Mouse (Mus musculus) olfactory bulb, adult 2 months (tissue): ENCODE data around the gene Clip4. TPM values are rescaled to one million over a fixed set of nuclear protein-coding genes. Genes with fewer than 3 reads are reported as not detected.
A peak's percentile ranks its signal among the peaks of the same experiment; 100 is the strongest.

Experiments
- H3K27ac ChIP-seq: fragments of 200-500 bp; 2 replicates; pipeline ENCODE4 v1.5.1; 2012; ENCODE audit warnings: low read depth, low read length; ENCODE audit not compliant: insufficient read depth
- H3K4me1 ChIP-seq: fragments of 200-500 bp; 2 replicates; pipeline ENCODE4 v1.6.1; 2012; ENCODE audit warnings: low read length; ENCODE audit not compliant: control insufficient read depth, insufficient read depth
- H3K4me3 ChIP-seq: fragments of 200-500 bp; 2 replicates; pipeline ENCODE4 v1.5.1; 2012; ENCODE audit warnings: mild to moderate bottlenecking, low read depth, low read length, moderate library complexity; ENCODE audit not compliant: insufficient read depth
- CTCF ChIP-seq: fragments of 200-500 bp; IDR thresholded peaks from 2 replicates; pipeline ENCODE4 v1.5.1; 2012; ENCODE audit warnings: low read depth, mild to moderate bottlenecking, low read length, moderate library complexity; ENCODE audit not compliant: insufficient read depth
- POLR2A ChIP-seq: fragments of 200-500 bp; IDR thresholded peaks from 2 replicates; pipeline ENCODE4 v1.6.1; 2012; ENCODE audit warnings: mild to moderate bottlenecking, low read depth, low read length, moderate library complexity; ENCODE audit not compliant: insufficient read depth
- WGBS: fragments of 180-500 bp; shearing (Covaris S2); methylation state at CpG from one replicate; pipeline ENCODE4 v1.1.7; 2018; 5-methylcytosine and 5-hydroxymethylcytosine counted together
- polyA plus RNA-seq: library from polyadenylated mRNA; stranded (reverse); fragments of >200 nt; gene quantifications from 2 replicates; pipeline ENCODE4 v1.2.4, GENCODE M21; 2012; ENCODE audit warnings: low replicate concordance; ENCODE audit not compliant: missing spikeins, insufficient read depth, insufficient read length

Gene Clip4
- polyA plus RNA-seq, 1 experiment, result 371 TPM

- TF ChIP-seq CTCF, result no peak
- no peak for TF ChIP-seq POLR2A
- Histone ChIP-seq H3K4me1 (peaks cover 46% of the 10 kb centered on the region), H3K4me3 (no peak within 1 kb of the TSS), H3K27ac (peak within 1 kb of the TSS; percentile 50; the same call in 1 of the 2 replicates)
- WGBS, result 27% methylated on average over 10 of the region's 10 CpGs
These were observed 15.4 kb upstream of the Clip4 start, which contains the start of gene Pcare for GRCm38 (mm10) chr17:71752831-71753230. TSS of gene Pcare (minus strand) at chr17:71752894.

- Histone ChIP-seq H3K4me3 (no peak overlapping the region), H3K27ac (no peak overlapping the region), H3K4me1 (no peaks in the 10 kb centered on the region)
- TF ChIP-seq POLR2A, result no peak
- TF ChIP-seq CTCF, result no peak
- 77% methylated on average over 7 of the region's 7 CpGs for WGBS
These were observed 7.7 kb upstream of the Clip4 start for GRCm38 (mm10) chr17:71760536-71760935.

- WGBS, result 36% methylated on average over 6 of the region's 6 CpGs
- no peak overlapping the region for H3K27ac ChIP-seq
- no peak overlapping the region for H3K4me3 ChIP-seq
- no peaks in the 10 kb centered on the region; the same call in 1 of the 2 replicates for H3K4me1 ChIP-seq
- TF ChIP-seq POLR2A, result no peak
- TF ChIP-seq CTCF, result no peak
These were observed 1.3 kb downstream of the Clip4 start for GRCm38 (mm10) chr17:71769564-71769963.

GRCm38 (mm10) chr17:71770696-71771095, 2.4 kb downstream of the Clip4 start:
- no peak overlapping the region for H3K4me3 ChIP-seq
- no peak overlapping the region for H3K27ac ChIP-seq
- WGBS, result 45% methylated on average over 3 of the region's 3 CpGs
- H3K4me1 ChIP-seq, result no peaks in the 10 kb centered on the region; the same call in 1 of the 2 replicates
- TF ChIP-seq CTCF (no peak), POLR2A (no peak)

GRCm38 (mm10) chr17:71774173-71774572, 5.9 kb downstream of the Clip4 start:
- TF ChIP-seq POLR2A, result no peak
- no peak for TF ChIP-seq CTCF
- no peak overlapping the region for H3K4me3 ChIP-seq
- WGBS, result 42% methylated on average over 4 of the region's 4 CpGs
- H3K27ac ChIP-seq, result no peak overlapping the region
- no peaks in the 10 kb centered on the region; the same call in 1 of the 2 replicates for H3K4me1 ChIP-seq

DNA sequence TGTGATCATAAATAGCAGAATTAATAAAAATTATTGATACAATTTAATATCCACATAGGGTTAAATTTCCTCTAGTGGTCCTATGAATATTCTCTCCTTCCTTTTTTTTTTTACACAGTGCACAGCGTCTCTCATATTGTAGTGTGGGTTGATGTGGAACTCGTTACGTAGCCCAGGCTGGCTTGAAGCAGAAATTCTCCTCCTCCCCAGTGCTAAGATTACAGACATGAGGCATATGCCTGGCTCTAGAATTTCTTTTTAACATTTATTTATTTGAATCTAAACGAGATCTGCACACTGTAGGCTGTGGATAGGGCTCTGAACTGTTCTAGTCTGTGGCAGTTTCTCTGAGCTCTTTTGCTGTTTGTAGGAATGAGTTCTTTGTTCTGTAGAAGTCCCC, 7.0 kb downstream of the Clip4 start:
- Histone ChIP-seq H3K4me3 (no peak overlapping the region), H3K27ac (no peak overlapping the region), H3K4me1 (no peaks in the 10 kb centered on the region)
- TF ChIP-seq POLR2A (no peak), CTCF (no peak)
- WGBS, result 73% methylated on average over 4 of the region's 4 CpGs

GRCm38 (mm10) chr17:71778696-71779095, 10.4 kb downstream of the Clip4 start:
- H3K4me1 ChIP-seq, result no peaks in the 10 kb centered on the region
- no peak for TF ChIP-seq CTCF
- no peak for TF ChIP-seq POLR2A
- H3K27ac ChIP-seq, result no peak overlapping the region
- WGBS, result 86% methylated on average over 3 of the region's 3 CpGs
- no peak overlapping the region for H3K4me3 ChIP-seq

GRCm38 (mm10) chr17:71780490-71780889, 12.2 kb downstream of the Clip4 start:
- no peak overlapping the region for H3K27ac ChIP-seq
- no peak for TF ChIP-seq POLR2A
- no peak for TF ChIP-seq CTCF
- no peak overlapping the region for H3K4me3 ChIP-seq
- no peaks in the 10 kb centered on the region for H3K4me1 ChIP-seq
- WGBS, result 66% methylated on average over 2 of the region's 2 CpGs

- 74% methylated on average over 4 of the region's 4 CpGs for WGBS
- TF ChIP-seq POLR2A (no peak), CTCF (no peak)
- H3K4me1 ChIP-seq, result no peaks in the 10 kb centered on the region
- H3K4me3 ChIP-seq, result no peak overlapping the region
- no peak overlapping the region for H3K27ac ChIP-seq
These were observed 12.7 kb downstream of the Clip4 start for GRCm38 (mm10) chr17:71780945-71781344.

DNA sequence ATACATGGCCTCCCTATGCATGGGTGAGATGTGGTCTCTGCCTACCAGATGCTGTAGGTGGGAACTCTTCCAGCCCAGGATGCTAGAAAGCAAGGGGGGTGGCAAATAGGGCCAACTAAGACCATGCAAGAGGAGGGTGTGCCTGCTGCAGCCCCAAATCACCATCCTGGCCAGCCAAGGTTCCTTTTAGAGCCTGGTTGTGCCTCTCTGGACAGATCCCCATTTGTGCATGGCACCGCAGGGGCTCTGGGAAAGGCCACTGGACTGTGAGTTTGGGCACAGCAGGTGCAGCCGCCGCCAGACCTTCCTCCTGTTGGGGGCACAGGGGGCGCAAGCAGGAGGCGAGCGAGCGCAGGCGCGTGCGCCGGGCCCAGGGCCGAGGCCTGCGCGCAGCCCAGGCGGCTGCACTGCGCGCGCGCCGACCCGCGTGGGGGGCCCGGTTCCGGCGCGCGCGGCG, 14.0 kb downstream of the Clip4 start:
- TF ChIP-seq POLR2A (peak; percentile 42; the same call in 1 of the 2 replicates), CTCF (no peak)
- WGBS, result 3% methylated on average over 23 of the region's 29 CpGs
- H3K4me1 ChIP-seq, result no peaks in the 10 kb centered on the region
- H3K4me3 ChIP-seq, result peak overlapping the region; percentile 80
- H3K27ac ChIP-seq, result peak overlapping the region; percentile 80
